Mouse (Mus musculus) R1 (cell line): ENCODE data around the gene Itih5.

Experiments
- DNase-seq: peaks from one replicate; pipeline ENCODE4 v3.0.0-alpha.2; 2018; ENCODE audit warnings: low read depth, low spot score

Itih5 gene

GRCm38 (mm10) chr2:10167283-10167682 is 13.9 kb downstream of the Itih5 start:
- DNase-seq, result no peak

- no peak for DNase-seq
Measured at GRCm38 (mm10) chr2:10168016-10168415, 14.6 kb downstream of the Itih5 start.

- peak; percentile 35 for DNase-seq
Measured at GRCm38 (mm10) chr2:10169991-10170390, 16.6 kb downstream of the Itih5 start.

- DNase-seq, result no peak
Measured at GRCm38 (mm10) chr2:10193553-10193952, 40.2 kb downstream of the Itih5 start.

GRCm38 (mm10) chr2:10195162-10195561 is 41.8 kb downstream of the Itih5 start:
- DNase-seq, result peak; percentile 65

- DNase-seq, result peak; percentile 8
Measured at GRCm38 (mm10) chr2:10199326-10199725, 46.0 kb downstream of the Itih5 start.

- DNase-seq, result no peak
Measured at GRCm38 (mm10) chr2:10200736-10201285, 47.4 kb downstream of the Itih5 start.

GRCm38 (mm10) chr2:10204301-10204700 is 50.9 kb downstream of the Itih5 start:
- DNase-seq, result no peak

GRCm38 (mm10) chr2:10213468-10213867 is 60.1 kb downstream of the Itih5 start:
- DNase-seq, result no peak

GRCm38 (mm10) chr2:10215876-10216565 is 62.6 kb downstream of the Itih5 start:
- DNase-seq, result no peak

GRCm38 (mm10) chr2:10216566-10217247 is 63.3 kb downstream of the Itih5 start:
- no peak for DNase-seq

- no peak for DNase-seq
Measured at GRCm38 (mm10) chr2:10221862-10222261, 68.5 kb downstream of the Itih5 start.

- no peak for DNase-seq
Measured at GRCm38 (mm10) chr2:10226907-10227306, 73.5 kb downstream of the Itih5 start.

DNA sequence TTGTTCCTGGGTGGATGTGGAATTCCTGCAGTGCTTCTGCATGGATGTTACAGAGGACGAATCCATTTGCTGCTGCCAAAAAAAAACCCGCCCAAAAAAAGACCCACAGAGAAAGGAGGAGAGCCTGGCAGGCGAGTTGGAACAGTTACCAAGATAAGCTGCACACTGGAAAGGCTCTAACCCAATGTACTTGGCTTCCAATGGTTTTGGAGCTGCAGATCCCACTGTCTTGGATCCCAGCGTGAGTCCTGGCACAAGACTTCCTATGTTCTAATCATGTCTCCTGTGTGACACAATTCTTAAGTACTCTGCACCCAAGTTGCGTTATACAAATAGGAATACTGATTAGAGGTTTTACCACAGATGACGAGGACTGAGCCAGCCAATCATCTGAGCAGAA is 78.6 kb downstream of the Itih5 start:
- no peak for DNase-seq

GRCm38 (mm10) chr2:10236554-10236953 is 83.2 kb downstream of the Itih5 start:
- peak; percentile 37 for DNase-seq

DNA sequence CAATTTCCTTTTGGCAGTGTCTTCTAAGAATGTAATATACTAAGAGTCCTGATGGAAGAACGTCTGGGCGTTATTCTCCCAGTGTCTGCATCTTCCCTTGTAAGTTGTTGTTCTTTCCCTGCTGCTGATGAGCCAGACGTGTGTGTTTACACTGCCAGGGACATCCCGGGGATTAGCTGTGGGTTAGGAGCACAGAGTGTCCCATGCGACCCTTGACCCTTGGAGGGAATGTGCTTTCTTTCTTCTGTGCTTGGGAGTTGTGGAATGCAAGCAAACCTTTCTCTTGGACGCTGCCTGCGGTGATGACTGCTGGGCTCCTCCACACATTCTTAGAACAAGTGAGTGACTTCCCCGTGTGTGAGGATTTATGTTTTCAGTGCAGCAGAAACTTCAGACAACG is 89.6 kb downstream of the Itih5 start:
- DNase-seq, result peak; percentile 40

- no peak for DNase-seq
Measured at GRCm38 (mm10) chr2:10250441-10250840, 97.1 kb downstream of the Itih5 start.

DNA sequence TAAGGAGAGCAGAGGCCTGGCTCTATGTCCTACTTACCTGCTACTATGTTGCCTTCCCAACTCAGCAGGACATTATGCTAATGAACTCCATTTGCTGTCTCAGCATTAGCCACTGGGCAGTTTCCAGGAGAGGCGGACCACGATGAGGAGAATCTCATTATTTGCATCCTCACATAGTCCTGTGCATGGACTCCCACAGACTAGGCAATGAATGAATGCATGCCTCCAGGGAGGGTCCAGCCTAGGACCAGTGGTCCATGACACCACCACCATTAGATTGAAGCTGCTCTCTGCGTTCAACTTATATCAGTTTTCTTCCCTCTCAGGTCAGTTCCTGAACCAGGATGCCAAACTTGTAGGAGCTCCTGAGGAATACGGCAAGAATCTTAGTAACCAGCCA is 97.6 kb downstream of the Itih5 start:
- DNase-seq, result no peak

GRCm38 (mm10) chr2:10251466-10251865 is 98.1 kb downstream of the Itih5 start:
- DNase-seq, result peak; percentile 68

DNA sequence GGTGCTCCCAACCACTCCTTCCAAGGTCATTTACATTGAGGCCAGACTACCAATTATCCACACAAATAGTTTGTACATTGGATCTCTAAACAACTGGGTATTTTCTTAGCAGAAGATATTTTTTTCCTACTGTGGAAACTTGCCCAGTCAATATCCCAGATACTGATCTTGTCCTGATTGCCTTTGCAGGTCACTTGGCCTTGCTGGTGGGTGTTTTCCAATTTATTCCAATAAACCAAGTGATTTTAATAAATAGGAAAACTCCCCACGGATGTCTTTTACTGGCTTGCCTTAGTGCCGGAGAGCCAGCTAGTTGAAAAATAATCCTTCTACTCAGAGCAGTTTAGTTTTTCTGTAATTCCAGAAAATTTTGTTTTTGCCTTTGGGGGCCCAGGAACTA is 98.6 kb downstream of the Itih5 start:
- DNase-seq, result no peak

DNA sequence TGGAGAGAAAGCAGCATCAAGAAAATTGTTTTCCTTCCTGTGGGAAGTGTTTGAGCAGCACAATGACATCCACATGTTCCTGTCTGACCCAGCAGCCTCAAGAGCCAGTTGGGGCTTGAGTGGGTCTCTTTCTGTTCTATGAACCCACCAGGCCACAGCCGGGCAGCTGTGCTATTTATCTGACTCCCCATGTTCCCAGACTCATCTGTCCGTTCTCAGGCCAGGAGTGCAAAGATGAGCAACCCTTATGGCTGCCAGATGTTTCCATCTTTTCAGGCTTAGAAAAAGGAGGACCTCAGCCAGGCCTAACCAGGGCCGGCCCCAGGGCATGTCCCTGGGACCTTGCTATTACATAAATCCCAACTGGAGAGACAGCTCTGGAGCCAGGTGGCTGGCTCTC is 100.0 kb downstream of the Itih5 start:
- no peak for DNase-seq

- DNase-seq, result peak; percentile 46
Measured at GRCm38 (mm10) chr2:10256949-10257348, 103.6 kb downstream of the Itih5 start.

DNA sequence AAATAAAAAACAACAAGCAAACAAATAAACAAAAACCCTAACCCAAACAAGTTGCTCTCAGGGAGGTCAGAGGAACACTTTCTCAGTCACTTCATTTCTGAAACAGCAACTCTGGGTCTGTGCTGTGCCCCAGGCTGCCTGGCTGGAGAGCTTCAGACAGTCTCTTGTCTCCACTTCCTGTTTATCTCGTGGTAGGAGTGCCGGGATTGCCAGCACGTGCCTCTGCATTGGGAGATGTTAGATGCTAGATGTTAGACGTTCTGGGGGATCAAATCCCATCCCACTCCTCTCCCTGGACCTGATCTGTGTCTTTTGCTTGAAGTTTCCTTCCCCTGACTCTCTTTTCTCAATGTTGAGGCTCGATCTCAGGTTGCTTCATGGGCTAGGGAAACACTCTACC is 104.9 kb downstream of the Itih5 start:
- DNase-seq, result no peak
